Mouse (Mus musculus) bone marrow macrophage, adult 2 months (primary cell): ENCODE data around the gene Ripply1.

Experiments used
- CTCF ChIP-seq: IDR thresholded peaks from 2 replicates; pipeline ENCODE4 v1.5.1; 2012; ENCODE audit warnings: low read depth, mild to moderate bottlenecking, low read length, moderate library complexity
- POLR2A ChIP-seq: IDR thresholded peaks from 2 replicates; pipeline ENCODE4 v1.6.1; 2012; ENCODE audit warnings: mild to moderate bottlenecking, low read depth, low read length, borderline replicate concordance

GRCm38 (mm10) chrX:139775084-139775612 lies 7.0 kb downstream of the Ripply1 start:
- TF ChIP-seq POLR2A (no peak), CTCF (no peak)
